Mouse (Mus musculus) neural tube, embryonic 10.5 days (tissue): ENCODE measurements around the gene Vmn1r219.
"Not testable (repeated sequence)": the region's sequence is repeated elsewhere in the genome, so short reads cannot be mapped to it uniquely, and the experiment has no call there.

Experiments used
- DNase-seq: peaks from one replicate; pipeline ENCODE4 v3.0.0-alpha.2; 2017; ENCODE audit warnings: low spot score; ENCODE audit errors: extremely low spot score

The Vmn1r219 gene

GRCm38 (mm10) chr13:23159012-23159411 lies at the start of gene Vmn1r219:
TSS of gene Vmn1r219 (plus strand) at chr13:23159312.
- DNase-seq = no peak

- DNase-seq = not testable (repeated sequence)
Measured at GRCm38 (mm10) chr13:23118126-23118525, 41.0 kb upstream of the Vmn1r219 start, which contains the start of gene Vmn1r217. TSS of gene Vmn1r217 (minus strand) at chr13:23118226.

- no peak for DNase-seq
Measured at GRCm38 (mm10) chr13:23120611-23121010, 38.5 kb upstream of the Vmn1r219 start.

GRCm38 (mm10) chr13:23133099-23133498 lies 26.0 kb upstream of the Vmn1r219 start, which contains the start of gene Vmn1r218:
TSS of gene Vmn1r218 (plus strand) at chr13:23133155.
- DNase-seq = no peak

GRCm38 (mm10) chr13:23133501-23133900 lies 25.6 kb upstream of the Vmn1r219 start:
- no peak for DNase-seq

- DNase-seq = no peak
Measured at GRCm38 (mm10) chr13:23138880-23139279, 20.2 kb upstream of the Vmn1r219 start.

GRCm38 (mm10) chr13:23157848-23158247 lies 1.3 kb upstream of the Vmn1r219 start:
- no peak for DNase-seq

- not testable (repeated sequence) for DNase-seq
Measured at GRCm38 (mm10) chr13:23166471-23166870, 7.4 kb downstream of the Vmn1r219 start.

GRCm38 (mm10) chr13:23187875-23188274 lies 28.8 kb downstream of the Vmn1r219 start, which contains the start of gene Vmn1r220:
TSS of gene Vmn1r220 (minus strand) at chr13:23187975.
- DNase-seq = no peak

GRCm38 (mm10) chr13:23203885-23204284 lies 44.8 kb downstream of the Vmn1r219 start:
- not testable (repeated sequence) for DNase-seq

- not testable (repeated sequence) for DNase-seq
Measured at GRCm38 (mm10) chr13:23213827-23214226, 54.7 kb downstream of the Vmn1r219 start, which contains the start of gene Vmn1r221. TSS of gene Vmn1r221 (plus strand) at chr13:23214127.
